Mouse (Mus musculus): ENCODE measurements around the gene Letmd1.

Letmd1 gene

DNA sequence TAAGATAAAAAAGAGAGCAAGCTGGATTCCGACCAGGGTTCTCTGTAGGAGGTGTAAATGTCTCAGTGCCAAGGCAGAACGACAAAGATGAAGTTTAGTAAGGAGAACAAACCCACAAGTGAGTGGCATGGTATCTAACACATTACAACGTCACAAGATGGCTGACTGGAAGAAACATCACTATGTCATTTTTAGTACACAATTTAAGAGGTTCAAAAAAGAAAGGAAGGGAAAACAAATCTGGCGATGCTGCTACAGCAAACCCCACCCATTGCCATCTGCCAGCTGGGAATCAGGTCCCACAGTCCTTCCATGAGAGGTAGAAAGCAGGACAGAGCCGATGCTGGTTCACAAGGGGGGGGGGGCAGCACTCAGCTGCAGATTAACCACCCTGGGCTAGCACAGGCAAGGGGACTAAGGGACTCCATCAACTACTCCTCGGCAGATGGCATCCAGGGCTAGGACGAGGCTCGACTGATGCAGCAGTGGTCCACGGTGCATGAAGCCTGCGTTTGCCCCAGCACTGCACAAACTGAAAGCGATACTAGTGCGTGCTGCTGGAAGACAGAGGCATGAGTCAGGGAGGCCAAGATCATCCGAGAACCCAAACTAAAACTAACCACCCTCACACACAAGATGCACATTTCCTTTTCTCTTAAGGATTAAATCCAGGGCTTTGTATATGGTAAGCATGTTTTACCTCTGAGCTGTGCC, 39.8 kb downstream of the Letmd1 start:
- DNase-seq (ENCODE audit: low spot score), result no peak

DNA sequence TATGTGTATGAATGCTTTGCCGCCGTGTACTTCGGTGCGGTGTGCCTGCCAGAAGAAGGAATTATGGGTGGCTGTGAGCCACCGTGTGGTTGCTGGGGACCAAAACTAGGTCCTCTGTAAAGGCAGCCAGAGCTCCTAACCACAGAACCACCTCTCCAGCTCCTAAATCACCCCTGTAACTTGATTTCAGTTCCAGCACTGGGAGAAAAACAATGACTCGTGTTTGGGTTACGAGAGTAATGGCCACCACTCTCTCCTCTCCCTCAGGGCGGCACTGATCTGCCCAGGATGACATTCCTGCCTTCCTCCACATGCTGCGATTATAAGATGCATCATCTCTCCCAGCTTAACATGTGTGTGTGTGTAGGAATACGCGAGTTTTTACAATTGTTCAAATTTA, 41.2 kb downstream of the Letmd1 start:
- no peak for DNase-seq (ENCODE audit: low spot score)

DNA sequence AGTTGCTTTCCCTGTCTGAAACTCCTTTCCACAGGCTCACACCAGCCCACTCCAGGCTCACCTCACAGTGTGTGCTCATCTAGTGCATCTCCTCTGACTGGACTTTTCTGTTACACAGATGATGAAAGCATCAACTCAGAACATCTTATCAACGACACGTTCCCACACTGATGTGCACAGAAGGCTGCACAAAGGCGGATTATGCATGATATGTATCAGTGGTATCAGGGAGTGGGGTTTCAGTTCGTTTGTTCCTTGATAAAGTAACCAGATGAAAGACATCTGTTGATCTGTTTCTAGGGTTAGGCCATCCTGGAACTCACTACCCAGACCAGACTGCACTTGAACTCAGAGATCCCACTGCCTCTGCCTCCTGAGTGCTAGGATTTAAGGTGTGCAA, 44.6 kb downstream of the Letmd1 start:
- no peak for DNase-seq (ENCODE audit: low spot score)

DNA sequence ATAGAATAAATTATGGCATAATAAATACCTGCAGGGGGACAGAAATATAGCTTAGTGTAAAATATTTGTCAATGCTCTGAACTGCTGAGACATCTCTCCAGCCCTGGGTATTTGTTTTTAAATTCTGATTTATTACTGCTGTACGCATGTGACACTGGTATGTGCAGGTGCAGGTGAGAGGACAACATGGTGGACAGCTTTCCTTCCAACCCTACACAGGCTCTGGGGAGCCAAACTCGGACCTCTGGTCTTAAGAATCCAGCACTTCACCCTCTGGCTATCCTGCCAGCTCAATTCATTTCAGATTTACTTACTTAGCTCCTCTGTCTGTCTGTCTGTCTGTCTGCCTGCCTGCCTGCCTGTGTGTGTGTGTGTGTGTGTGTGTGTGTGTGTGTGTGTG, 46.3 kb downstream of the Letmd1 start:
- DNase-seq (ENCODE audit: low spot score), result no peak

DNA sequence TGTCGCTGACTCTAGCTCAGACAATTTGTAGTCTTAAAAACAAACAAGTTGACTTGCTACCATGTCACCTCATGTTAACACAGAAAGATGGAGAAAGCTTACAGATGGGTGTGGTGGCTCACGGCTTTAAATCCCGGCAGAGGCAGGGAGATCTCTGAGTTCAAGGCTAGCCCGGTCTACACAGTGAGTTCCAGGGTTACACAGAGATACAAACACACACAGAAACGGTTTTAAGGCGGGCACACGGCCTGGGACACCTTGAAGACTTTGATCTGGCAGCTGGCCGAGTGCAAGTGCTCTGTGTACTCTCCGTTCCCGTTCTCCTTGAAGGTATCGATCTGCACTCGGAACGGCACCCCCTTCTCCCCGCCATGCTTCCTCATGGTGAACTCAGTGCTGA, 51.5 kb downstream of the Letmd1 start:
- DNase-seq (ENCODE audit: low spot score), result no peak

DNA sequence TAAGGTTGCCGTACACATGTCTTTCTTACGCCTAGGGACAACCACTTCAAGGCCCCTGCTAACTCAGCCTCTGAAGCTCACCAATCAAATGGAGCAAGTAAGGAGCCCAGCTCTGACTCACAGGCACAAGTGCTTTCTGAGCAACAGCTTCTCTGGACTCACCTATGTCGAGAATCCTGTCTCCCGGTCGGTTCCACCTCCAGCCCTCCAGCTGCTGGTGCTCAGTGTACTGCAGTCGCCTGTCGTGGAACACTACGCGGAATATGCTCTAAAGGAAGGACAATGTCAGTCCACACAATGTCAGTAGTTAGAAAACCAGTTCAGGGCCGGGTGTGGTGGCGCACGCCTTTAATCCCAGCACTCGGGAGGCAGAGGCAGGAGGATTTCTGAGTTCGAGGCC, 56.6 kb downstream of the Letmd1 start:
- no peak for DNase-seq (ENCODE audit: low spot score)

DNA sequence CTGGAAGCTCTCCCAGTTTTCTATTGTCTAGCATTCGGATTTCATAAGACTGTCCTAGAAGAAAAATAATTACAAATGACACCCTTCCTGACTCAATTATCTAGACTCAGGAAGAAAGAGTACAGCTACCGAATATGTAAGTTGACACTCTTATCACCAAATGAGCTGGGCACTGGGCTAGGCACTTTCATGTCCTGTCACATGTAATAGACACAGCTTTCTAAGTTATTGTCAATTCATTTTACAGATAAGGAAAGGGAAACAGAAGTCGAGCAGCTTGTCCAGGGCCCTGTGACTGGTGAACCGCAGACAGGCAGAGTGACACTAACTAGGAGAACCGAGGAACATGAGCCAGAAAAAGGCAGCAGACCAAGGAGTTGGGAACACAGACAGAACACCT, 59.1 kb downstream of the Letmd1 start:
- DNase-seq (ENCODE audit: low spot score), result no peak

All from spleen, adult 12 weeks (tissue).